Mouse (Mus musculus) liver, adult 10 weeks (tissue): ENCODE measurements around the gene Syna. TPM values are rescaled to one million over a fixed set of nuclear protein-coding genes. Genes with fewer than 3 reads are reported as not detected.

Source experiments
- polyA plus RNA-seq: library from polyadenylated mRNA; stranded (reverse); fragments of 350-450 nt; fragmentation: Illumina TruSeq; extraction: RNeasy Lipid Tissue Mini Kit (QIAGEN cat#74804); gene quantifications from one replicate; pipeline ENCODE4 v1.2.3, GENCODE M21; 2014; ENCODE audit warnings: low read depth, low replicate concordance

The Syna gene
- not detected for polyA plus RNA-seq

GRCm38 (mm10) chr5:134560071-134560449 lies at the start of gene Syna:
TSS of gene Syna (minus strand) at chr5:134560171.

GRCm38 (mm10) chr5:134581146-134581545 lies 21.2 kb upstream of the Syna start, which contains the start of gene Rfc2:
TSS of gene Rfc2 (plus strand) at chr5:134581366.

GRCm38 (mm10) chr5:134552110-134552972 lies 7.6 kb downstream of the Syna start, which contains the start of gene Clip2:
TSS of gene Clip2 (minus strand) at chr5:134552434.

Other genes with a start within 250 kb of the Syna start
- 30.3 TPM for gene Gtf2i, start 245.4 kb downstream of the Syna start, polyA plus RNA-seq
- gene Gtf2ird1, start 103.5 kb downstream of the Syna start, polyA plus RNA-seq: 8.1 TPM
- not detected for gene Clip2, start 7.7 kb downstream of the Syna start, polyA plus RNA-seq
- gene Rfc2, start 21.2 kb upstream of the Syna start, polyA plus RNA-seq: 5.9 TPM
- gene Lat2, start 54.9 kb upstream of the Syna start, polyA plus RNA-seq: 0.85 TPM
- 53.3 TPM for gene Eif4h, start 79.3 kb upstream of the Syna start, polyA plus RNA-seq
- gene Limk1, start 128.4 kb upstream of the Syna start, polyA plus RNA-seq: 0.24 TPM
- 0.29 TPM for gene Eln, start 187.2 kb upstream of the Syna start, polyA plus RNA-seq